Mouse (Mus musculus) heart, embryonic 10.5 days (tissue): ENCODE results near the gene Zeb2. TPM values are rescaled to one million over a fixed set of nuclear protein-coding genes. Genes with fewer than 3 reads are reported as not detected.

Source experiments
- DNase-seq: peaks from one replicate; pipeline ENCODE4 v3.0.0-alpha.2; 2017; ENCODE audit warnings: low spot score
- H3K27ac ChIP-seq: fragments of 300-500 bp; sonication (generic); 2 replicates; pipeline ENCODE4 v1.5.1; 2016; ENCODE audit warnings: mild to moderate bottlenecking
- H3K27me3 ChIP-seq: fragments of 300-500 bp; sonication (generic); 2 replicates; pipeline ENCODE4 v1.6.1; 2016; ENCODE audit warnings: mild to moderate bottlenecking; ENCODE audit not compliant: poor library complexity, insufficient read depth, severe bottlenecking
- H3K36me3 ChIP-seq: fragments of 300-500 bp; sonication (generic); 2 replicates; pipeline ENCODE4 v1.6.1; 2016; ENCODE audit warnings: mild to moderate bottlenecking, moderate library complexity
- H3K4me1 ChIP-seq: fragments of 300-500 bp; sonication (generic); 2 replicates; pipeline ENCODE4 v1.6.1; 2016; ENCODE audit warnings: mild to moderate bottlenecking
- H3K4me3 ChIP-seq: fragments of 300-500 bp; sonication (generic); 2 replicates; pipeline ENCODE4 v1.5.1; 2016; ENCODE audit warnings: mild to moderate bottlenecking, moderate library complexity
- H3K9me3 ChIP-seq: fragments of 300-500 bp; sonication (generic); 2 replicates; pipeline ENCODE4 v1.6.1; 2016; ENCODE audit warnings: mild to moderate bottlenecking, moderate library complexity
- WGBS: fragments of 180-500 bp; shearing (Covaris S2); methylation state at CpG from one replicate; pipeline ENCODE4 v1.1.7; 2016; 5-methylcytosine and 5-hydroxymethylcytosine counted together
- polyA plus RNA-seq: library from polyadenylated mRNA; unstranded; fragments of >200 nt; fragmentation: Nextera tagmentation; extraction: Ambion mirVana; gene quantifications from 2 replicates; pipeline ENCODE4 v1.2.1, GENCODE M21; 2016

The Zeb2 gene
- polyA plus RNA-seq, 1 experiment from 2014 or later: 25.1 TPM

DNA sequence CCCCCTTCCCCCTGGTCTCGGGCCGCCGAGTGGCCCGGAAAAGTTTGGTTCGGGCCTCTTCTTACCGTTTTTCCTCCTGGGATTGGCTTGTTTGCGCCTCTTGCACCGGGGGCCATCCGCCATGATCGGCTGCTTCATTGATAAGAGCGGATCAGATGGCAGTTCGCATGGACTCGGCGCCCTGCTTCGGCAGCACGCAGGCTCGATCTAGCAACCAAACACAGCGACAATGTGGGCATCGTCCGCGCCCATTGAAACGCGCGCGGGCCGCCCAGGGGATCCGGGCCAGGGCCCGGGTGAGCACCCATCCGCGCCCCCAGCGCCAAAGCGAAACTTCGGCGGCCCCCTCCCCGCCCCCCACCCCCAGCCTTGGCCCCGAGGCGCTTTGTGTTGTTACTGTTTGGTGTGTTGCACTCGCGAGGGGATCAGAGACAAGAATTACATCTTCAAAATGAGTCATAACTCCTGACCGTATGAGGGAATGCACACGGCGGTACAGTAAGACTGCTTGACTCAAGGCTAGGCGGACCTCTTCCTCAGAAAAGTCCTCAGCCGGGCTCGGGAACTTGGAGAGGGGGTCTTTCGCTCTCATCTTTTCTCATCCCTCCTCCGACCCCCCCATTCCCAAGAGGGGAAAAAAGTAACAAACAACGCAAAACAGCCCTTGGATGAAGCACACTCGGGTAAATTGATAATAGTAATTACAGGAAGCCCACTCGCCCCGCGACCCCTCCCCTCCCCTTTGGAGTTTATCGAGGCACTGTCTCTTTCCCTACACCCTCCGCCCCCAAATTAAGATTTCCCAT lies 7.0 kb downstream of the Zeb2 start:
- DNase-seq: peak; percentile 90
- H3K9me3 ChIP-seq: no peaks in the 10 kb centered on the region
- H3K36me3 ChIP-seq: no peaks in the 10 kb centered on the region
- peak overlapping the region; percentile 98 for H3K4me3 ChIP-seq
- H3K27me3 ChIP-seq: no peaks in the 10 kb centered on the region
- H3K27ac ChIP-seq: peak overlapping the region; percentile 100
- under 1% methylated on average over 54 of the region's 54 CpGs for WGBS
- peaks cover 40% of the 10 kb centered on the region for H3K4me1 ChIP-seq

DNA sequence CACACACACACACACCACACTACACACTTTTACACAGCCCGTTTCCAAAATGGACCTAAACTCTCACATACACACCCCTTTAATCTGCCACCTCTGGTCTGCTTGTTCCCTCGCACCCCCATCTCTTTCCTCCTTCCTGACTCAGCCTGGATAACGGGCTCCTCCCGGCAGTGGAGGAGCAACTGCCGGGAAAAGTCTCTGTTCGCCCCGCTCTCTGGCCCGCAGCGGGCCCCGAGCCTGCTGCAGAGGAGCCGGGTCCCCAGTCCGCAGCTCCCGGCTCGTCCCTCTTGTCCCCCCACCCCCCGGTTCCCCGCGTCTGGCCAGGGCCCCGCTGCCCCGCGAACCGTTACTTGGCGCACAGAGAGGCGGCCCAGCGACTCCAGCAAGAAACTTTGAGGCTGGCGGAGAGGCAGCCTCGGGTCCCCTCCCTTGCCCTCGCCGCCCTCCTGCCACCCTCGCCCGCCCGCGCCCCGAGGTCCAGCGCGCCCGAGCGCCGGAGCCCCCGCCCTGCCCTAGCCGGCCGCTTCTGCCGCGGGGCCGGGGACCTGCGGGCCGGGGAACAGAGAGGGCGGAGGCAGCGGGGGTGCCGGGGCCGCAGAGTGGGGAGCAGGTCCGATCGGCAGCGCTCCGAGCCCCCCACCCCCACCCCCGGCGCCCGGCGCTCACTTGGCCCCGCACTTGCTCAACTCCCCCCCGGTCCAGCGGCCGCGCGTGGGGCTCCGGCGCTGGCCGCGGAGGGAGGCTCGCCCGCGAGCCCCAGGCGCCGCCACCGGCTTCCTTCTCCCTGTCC lies 7.8 kb downstream of the Zeb2 start:
- no peaks in the 10 kb centered on the region for H3K36me3 ChIP-seq
- peak overlapping the region; percentile 98 for H3K4me3 ChIP-seq
- H3K27me3 ChIP-seq: no peaks in the 10 kb centered on the region
- H3K27ac ChIP-seq: peak overlapping the region; percentile 100
- peaks cover 43% of the 10 kb centered on the region for H3K4me1 ChIP-seq
- peak; percentile 77 for DNase-seq
- H3K9me3 ChIP-seq: no peaks in the 10 kb centered on the region
- under 1% methylated on average over 70 of the region's 74 CpGs for WGBS

DNA sequence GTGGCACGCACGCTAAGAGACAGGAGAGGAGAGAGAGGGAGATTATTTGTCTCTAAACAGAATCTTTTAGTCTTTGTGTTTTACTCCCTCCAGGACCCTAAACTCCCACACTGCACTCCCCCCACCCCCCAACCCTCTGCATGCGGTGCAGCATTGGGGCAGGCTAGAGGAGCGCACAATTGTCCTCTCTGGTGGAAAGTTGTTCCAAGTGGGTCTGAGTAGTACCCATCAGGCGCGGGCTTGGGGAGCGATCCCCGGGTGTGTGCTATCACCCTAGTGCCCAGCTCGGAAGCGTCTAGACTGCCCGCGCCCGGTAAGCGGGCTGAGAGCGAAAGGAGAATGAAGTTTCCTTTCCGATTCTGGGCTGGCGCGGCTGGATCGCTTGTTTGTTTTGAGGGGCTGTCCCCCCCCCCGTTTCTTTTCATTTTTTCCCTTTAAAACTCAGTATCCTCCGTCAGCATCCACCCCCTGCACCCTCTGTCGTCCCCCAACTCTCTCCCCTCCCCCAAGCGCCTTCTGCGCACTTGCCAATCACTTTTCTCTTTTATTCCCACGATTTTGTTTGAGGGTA lies 8.6 kb downstream of the Zeb2 start:
- WGBS: under 1% methylated on average over 24 of the region's 25 CpGs
- Histone ChIP-seq H3K9me3 (no peaks in the 10 kb centered on the region), H3K27ac (peak overlapping the region; percentile 100), H3K4me1 (peaks cover 49% of the 10 kb centered on the region), H3K27me3 (no peaks in the 10 kb centered on the region), H3K36me3 (no peaks in the 10 kb centered on the region), H3K4me3 (peak overlapping the region; percentile 98)
- DNase-seq: peak; percentile 81

DNA sequence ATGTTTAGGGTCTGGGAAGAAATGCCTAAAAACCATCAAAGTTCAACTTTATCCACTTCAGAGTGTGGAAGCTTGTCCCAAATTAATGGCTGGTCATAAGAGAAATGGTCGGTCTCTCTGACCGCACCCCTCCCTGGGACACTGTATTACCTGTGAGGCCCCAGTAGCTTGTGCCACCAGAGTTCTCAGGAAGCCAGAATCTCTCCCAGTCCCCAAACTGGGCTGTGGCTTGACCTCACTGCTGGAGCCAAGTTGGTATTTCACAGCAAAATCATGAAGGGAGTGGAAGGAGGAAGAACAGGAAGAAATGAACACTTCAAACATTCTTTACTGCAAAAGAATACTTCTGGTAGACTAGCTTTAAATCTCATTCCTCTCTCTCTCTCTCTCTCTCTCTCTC lies 9.6 kb downstream of the Zeb2 start:
- Histone ChIP-seq H3K36me3 (no peaks in the 10 kb centered on the region), H3K27me3 (no peaks in the 10 kb centered on the region), H3K4me1 (peaks cover 57% of the 10 kb centered on the region), H3K27ac (peak overlapping the region; percentile 100; the same call in 1 of the 2 replicates), H3K9me3 (no peaks in the 10 kb centered on the region), H3K4me3 (peak overlapping the region; percentile 98)
- DNase-seq: no peak
- 37% methylated on average over 2 of the region's 2 CpGs for WGBS

DNA sequence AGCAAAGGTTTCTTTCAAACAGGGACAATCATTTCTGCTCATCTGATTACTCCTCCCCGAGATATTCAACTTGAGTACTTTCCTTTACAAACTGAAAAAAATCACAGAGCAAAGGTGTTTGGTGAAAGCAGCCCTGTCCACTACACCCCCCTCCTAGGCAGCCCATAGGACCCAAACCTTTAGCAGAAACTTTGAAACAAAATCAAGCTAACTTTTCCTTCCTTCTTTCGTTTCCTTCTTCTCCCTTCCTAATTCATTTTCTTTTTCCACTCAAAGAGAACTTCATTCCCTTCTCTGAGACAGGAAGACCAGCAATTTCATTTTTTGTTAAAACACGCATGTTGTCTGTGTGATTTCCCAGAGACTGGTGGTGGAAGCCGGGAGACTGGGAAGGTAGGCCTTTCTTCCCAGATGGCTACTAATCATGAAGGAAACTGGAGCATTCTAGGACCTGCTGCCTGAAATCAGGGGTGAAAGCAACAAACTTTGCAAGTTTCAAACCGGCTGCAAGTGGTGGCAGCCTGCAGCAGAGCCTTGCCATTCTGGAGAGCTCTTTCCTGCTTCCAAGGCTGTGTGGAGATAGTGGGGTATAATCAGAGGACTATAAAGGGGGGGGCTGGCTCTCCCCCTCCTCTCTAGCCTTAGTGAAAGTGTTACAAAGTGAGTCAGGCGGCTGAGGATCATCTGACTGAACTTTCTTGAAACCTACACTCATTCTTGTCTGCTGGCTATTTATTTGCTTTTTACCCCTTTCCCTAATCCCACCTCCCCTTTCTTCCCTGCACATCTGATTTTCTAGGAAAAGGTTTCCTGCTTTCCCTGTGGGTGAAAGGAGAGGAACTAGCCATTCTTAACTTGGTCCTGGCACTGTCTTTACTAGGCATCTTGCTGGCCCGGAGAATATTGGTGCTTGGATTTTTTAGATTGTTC lies 11.0 kb downstream of the Zeb2 start:
- Histone ChIP-seq H3K9me3 (no peaks in the 10 kb centered on the region), H3K36me3 (no peaks in the 10 kb centered on the region), H3K27me3 (no peaks in the 10 kb centered on the region), H3K27ac (peak overlapping the region; percentile 72), H3K4me1 (peaks cover 71% of the 10 kb centered on the region), H3K4me3 (peak overlapping the region; percentile 18; the same call in 1 of the 2 replicates)
- 33% methylated on average over 7 of the region's 7 CpGs for WGBS
- no peak for DNase-seq

DNA sequence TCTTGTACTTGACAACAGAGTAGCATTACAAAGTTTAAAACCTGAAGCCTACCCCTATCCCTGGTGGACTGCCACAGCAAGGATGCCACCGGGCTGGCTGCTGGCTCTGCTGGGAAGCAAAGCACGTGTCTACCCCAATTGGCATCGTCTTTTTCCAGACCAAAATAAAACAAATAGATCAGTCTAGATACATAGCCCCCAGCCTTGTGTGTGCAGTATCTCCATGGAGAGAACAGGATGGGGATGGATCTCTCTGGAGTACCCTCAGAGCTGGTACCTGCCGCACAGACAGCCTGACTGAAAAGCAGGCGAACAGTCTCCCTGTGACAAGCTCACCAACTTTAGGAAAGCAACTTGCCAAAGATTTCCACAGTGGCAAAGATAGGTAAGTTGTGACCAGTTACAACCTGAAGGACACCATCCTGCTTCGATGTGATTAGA lies 11.9 kb downstream of the Zeb2 start:
- Histone ChIP-seq H3K4me1 (peaks cover 80% of the 10 kb centered on the region), H3K27me3 (no peaks in the 10 kb centered on the region), H3K27ac (peak overlapping the region; percentile 72), H3K4me3 (no peak overlapping the region), H3K36me3 (no peaks in the 10 kb centered on the region), H3K9me3 (no peaks in the 10 kb centered on the region)
- DNase-seq: no peak
- WGBS: 62% methylated on average over 6 of the region's 6 CpGs

DNA sequence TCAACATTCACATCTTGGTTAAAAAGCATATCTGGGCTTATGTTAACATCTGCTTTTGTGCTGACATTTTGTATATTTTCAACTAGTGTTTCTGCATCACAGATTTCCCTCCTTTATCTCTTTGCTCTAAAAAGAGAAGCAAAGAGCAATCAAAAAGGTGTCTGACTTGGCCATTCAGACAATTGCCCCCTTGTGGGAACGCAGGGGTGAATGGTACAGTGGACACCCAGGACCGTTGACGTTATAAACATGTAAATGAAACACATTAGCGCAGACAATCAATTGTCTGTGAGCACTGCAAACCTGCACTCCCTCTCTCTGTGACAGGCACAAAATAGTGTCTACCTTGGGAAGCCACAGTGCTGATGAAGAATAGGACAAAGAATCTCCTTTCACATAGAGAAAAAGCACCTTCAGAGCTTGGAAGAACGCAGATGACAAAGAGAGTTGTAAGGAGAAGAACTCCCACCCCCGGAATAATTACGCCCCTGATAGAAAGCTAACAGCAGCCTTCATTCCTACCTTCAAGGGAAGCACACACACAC lies 12.6 kb downstream of the Zeb2 start:
- Histone ChIP-seq H3K4me3 (no peak overlapping the region), H3K4me1 (peaks cover 87% of the 10 kb centered on the region), H3K27me3 (no peaks in the 10 kb centered on the region), H3K36me3 (no peaks in the 10 kb centered on the region), H3K9me3 (no peaks in the 10 kb centered on the region), H3K27ac (peak overlapping the region; percentile 49)
- no peak for DNase-seq
- 48% methylated on average over 7 of the region's 7 CpGs for WGBS

DNA sequence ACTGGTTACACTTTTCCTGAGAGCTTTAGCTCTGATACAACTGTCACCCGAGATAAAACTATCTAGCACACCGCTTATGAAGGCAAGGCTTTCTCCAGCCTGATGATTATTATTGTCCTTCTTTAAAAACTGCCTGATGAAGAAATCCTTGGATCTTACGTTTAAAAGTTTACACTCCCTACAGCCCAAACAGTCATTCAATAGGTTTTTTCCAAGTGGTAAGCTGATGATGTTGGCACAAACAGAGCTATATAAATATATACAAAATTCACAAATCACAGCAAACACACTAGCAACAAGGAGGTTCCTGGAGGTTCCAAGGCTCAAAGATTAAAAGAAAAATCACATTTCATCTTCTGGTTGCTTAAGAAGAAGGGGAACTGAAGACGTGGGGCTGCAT lies 13.1 kb downstream of the Zeb2 start:
- Histone ChIP-seq H3K27ac (peak overlapping the region; percentile 84; the same call in 1 of the 2 replicates), H3K9me3 (no peaks in the 10 kb centered on the region), H3K4me1 (peaks cover 92% of the 10 kb centered on the region), H3K4me3 (no peak overlapping the region), H3K27me3 (no peaks in the 10 kb centered on the region), H3K36me3 (no peaks in the 10 kb centered on the region)
- no peak for DNase-seq
- WGBS: 40% methylated on average over 4 of the region's 4 CpGs

DNA sequence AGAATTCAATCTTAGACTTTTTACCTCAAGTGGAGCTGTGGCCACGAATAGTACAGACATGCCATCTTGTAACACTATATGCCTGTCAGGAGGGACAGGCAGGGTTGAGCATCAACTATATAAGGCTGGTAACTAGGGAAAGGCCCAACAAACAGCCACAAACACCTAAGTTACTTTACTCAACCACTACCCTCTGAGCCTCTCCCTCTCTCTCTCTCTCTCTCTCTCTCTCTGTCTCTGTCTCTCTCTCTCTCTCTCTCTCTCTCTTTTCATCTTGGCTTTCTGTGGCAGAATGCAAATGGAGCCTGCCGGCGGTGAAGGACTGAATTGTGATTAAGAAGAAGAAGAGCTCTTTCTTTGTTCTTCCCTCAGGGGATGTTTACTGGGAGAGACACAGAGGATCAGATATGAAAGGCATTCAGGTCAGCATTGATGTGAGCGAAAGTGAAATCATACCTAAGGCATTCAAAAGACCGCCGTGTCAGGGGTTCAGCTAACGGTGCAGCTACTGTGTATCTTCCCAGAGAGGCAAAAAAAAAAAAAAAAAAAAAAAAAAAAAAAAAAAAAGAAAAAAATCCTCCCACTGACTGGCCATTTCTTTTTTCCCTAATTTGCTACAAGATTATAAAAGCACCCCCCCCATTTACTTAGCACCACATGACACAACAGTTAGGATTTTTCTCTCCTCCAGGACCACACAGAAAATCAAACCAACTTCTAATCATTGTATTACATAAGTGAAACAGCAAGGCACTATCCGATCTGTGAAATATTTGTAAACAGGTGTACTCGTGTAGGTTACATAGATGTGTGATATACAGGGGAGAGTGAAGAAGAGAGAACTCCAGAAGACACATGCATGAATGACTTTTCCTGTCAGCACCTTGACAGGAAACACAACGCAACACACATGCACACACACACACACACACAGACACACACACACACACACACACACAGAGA lies 13.9 kb downstream of the Zeb2 start:
- Histone ChIP-seq H3K4me1 (peaks cover 95% of the 10 kb centered on the region), H3K27me3 (no peaks in the 10 kb centered on the region)

DNA sequence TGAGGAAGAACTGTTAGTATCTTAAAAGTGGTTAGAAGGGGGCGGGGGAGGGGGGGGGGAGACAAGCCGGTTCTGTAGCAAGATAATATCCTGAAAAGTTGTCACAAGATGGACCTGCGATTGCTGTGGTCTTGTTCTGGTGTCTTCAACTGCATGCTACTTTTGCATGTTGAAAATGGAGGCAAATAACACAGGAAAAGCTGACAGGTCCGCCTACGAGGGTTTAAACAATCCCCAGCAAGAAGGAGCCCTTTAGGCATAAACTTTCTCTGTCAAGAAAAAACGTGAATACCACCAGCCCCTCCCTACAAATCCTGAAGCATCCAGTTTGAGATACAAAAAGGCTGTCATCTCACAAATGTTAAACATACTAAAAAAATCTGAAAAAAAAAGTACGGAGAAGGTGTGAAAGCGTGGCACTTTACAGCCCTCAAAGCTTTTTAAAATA lies 15.0 kb downstream of the Zeb2 start:
- DNase-seq: no peak
- Histone ChIP-seq H3K27ac (peak overlapping the region; percentile 74), H3K4me1 (peaks cover 94% of the 10 kb centered on the region), H3K36me3 (no peaks in the 10 kb centered on the region), H3K4me3 (no peak overlapping the region), H3K9me3 (no peaks in the 10 kb centered on the region), H3K27me3 (no peaks in the 10 kb centered on the region)
- 47% methylated on average over 8 of the region's 8 CpGs for WGBS

More for the DNA sequence above, 13.9 kb downstream of the Zeb2 start:
- Histone ChIP-seq H3K36me3 (no peaks in the 10 kb centered on the region), H3K27ac (peak overlapping the region; percentile 84), H3K9me3 (no peaks in the 10 kb centered on the region), H3K4me3 (peak overlapping the region; percentile 42)
- DNase-seq: no peak
- 20% methylated on average over 10 of the region's 10 CpGs for whole genome bisulfite sequencing

DNA sequence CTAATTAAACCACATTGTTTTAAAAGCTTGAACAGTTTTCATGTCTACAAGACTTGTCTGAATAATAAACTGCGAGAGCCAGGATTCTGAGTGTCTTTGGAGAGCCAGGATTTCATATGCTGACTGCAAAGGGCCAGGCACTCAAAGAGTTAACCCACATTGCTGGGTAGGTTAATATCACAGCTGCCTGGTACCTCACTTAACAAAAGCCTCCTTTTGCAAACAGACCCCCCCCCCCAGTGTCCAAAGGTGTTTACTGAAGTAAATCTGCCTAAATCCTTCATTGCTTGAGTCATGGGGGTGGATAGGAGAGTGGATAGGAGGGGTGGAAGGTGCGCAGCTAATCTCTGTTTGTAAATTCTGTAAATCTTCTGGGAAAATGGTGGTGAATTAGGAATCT lies 15.6 kb downstream of the Zeb2 start:
- WGBS: 79% methylated on average over 2 of the region's 2 CpGs

More for the DNA sequence above, 15.6 kb downstream of the Zeb2 start:
- H3K4me1 ChIP-seq: peaks cover 94% of the 10 kb centered on the region
- H3K9me3 ChIP-seq: no peaks in the 10 kb centered on the region
- H3K27me3 ChIP-seq: no peaks in the 10 kb centered on the region
- no peak for DNase-seq
- no peak overlapping the region for H3K4me3 ChIP-seq
- H3K36me3 ChIP-seq: no peaks in the 10 kb centered on the region
- peak overlapping the region; percentile 74 for H3K27ac ChIP-seq
